Mouse (Mus musculus): ENCODE measurements around the gene Nat8f4. TPM values are rescaled to one million over a fixed set of nuclear protein-coding genes. Genes with fewer than 3 reads are reported as not detected.

Nat8f4 gene
- 0.89 and 1.0 TPM in 2 replicates for polyA plus RNA-seq (2015; fragmentation: Nextera tagmentation; extraction: Ambion mirVana)

GRCm38 (mm10) chr6:85904642-85905061 is at the start of gene Nat8f4:
TSS of gene Nat8f4 (minus strand) at chr6:85904884.

GRCm38 (mm10) chr6:85915539-85916513 is 11.1 kb upstream of the Nat8f4 start, which contains the start of gene Nat8f1:
TSS of gene Nat8f1 (minus strand) at chr6:85915687.

GRCm38 (mm10) chr6:85911587-85911986 is 6.9 kb upstream of the Nat8f4 start, which contains the start of gene Tprkb:
TSS of gene Tprkb (plus strand) at chr6:85911865.

GRCm38 (mm10) chr6:85869006-85869405 is 35.7 kb downstream of the Nat8f4 start, which contains the start of gene Nat8f2:
TSS of gene Nat8f2 (minus strand) at chr6:85869158.

Other genes with a start within 250 kb of the Nat8f4 start
- gene Nat8f7, start 191.7 kb downstream of the Nat8f4 start, polyA plus RNA-seq (2015; fragmentation: Nextera tagmentation; extraction: Ambion mirVana): not detected in 2 replicates
- 0.11 TPM in 1 of 2 replicates, not detected in the other for gene Nat8f3, start 139.1 kb downstream of the Nat8f4 start, polyA plus RNA-seq (2015; fragmentation: Nextera tagmentation; extraction: Ambion mirVana)
- gene Nat8f6, start 83.9 kb downstream of the Nat8f4 start, polyA plus RNA-seq (2015; fragmentation: Nextera tagmentation; extraction: Ambion mirVana): not detected in 2 replicates
- gene Nat8f5, start 83.9 kb downstream of the Nat8f4 start, polyA plus RNA-seq (2015; fragmentation: Nextera tagmentation; extraction: Ambion mirVana): not detected in 2 replicates
- gene Nat8, start 72.8 kb downstream of the Nat8f4 start, polyA plus RNA-seq (2015; fragmentation: Nextera tagmentation; extraction: Ambion mirVana): not detected in 2 replicates
- gene Nat8f2, start 35.7 kb downstream of the Nat8f4 start, polyA plus RNA-seq (2015; fragmentation: Nextera tagmentation; extraction: Ambion mirVana): not detected in 2 replicates
- 27.2 and 28.6 TPM in 2 replicates for gene Tprkb, start 7.0 kb upstream of the Nat8f4 start, polyA plus RNA-seq (2015; fragmentation: Nextera tagmentation; extraction: Ambion mirVana)
- 4.5 and 5.5 TPM in 2 replicates for gene Nat8f1, start 10.8 kb upstream of the Nat8f4 start, polyA plus RNA-seq (2015; fragmentation: Nextera tagmentation; extraction: Ambion mirVana)
- gene Dusp11, start 56.8 kb upstream of the Nat8f4 start, polyA plus RNA-seq (2015; fragmentation: Nextera tagmentation; extraction: Ambion mirVana): 37.0 and 37.1 TPM in 2 replicates
- not detected in 2 replicates for gene Figla, start 111.3 kb upstream of the Nat8f4 start, polyA plus RNA-seq (2015; fragmentation: Nextera tagmentation; extraction: Ambion mirVana)
- 60.3 and 70.7 TPM in 2 replicates for gene Add2, start 123.8 kb upstream of the Nat8f4 start, polyA plus RNA-seq (2015; fragmentation: Nextera tagmentation; extraction: Ambion mirVana)